Mouse (Mus musculus): ENCODE results near the gene Naa11. TPM values are rescaled to one million over a fixed set of nuclear protein-coding genes. Genes with fewer than 3 reads are reported as not detected.

Gene Naa11
- total RNA-seq (2022): not detected

GRCm38 (mm10) chr5:97392160-97392559, at the start of gene Naa11:
Gene Naa11 (minus strand): TSS chr5:97392379.
- no peak for DNase-seq

- DNase-seq: no peak
Measured at GRCm38 (mm10) chr5:97432512-97432911, 40.3 kb upstream of the Naa11 start.

DNA sequence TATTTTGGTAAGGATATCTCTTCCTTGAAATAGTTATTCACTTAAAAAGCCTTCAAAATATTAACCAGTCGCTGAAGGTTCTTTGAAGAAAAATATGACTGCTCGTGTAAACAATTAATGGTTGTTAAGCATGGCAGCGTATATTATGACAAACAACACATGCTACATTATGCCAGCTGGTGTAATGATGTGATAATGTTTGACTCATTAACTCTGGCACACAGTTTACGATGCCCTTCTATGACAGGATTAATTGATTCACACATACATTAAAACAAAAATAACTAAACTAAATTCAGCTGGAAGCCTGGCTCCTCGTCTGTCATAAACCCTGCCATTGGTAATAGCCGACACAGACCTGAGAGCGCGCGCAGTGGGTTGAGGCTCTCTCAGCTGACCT, 37.8 kb upstream of the Naa11 start:
- DNase-seq: no peak

DNA sequence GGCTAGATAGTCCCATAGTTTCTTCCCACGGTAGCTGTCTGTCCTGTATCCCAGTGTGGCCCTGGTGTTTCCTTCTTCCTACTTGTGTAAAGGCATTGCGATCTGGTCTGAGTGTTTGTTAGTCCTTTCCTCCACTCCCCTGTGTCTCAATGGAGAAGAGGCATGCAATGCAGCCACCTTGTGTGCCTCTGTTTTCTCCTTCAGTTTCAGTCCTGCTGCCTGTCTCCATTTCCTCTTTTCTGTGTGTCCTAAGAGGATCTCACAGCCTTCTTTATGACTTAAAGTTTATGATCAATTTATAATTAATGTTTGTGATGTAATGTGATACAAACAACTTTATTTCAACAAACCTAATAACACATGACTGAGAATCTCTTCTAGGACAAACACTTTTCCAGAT, 29.5 kb upstream of the Naa11 start:
- no peak for DNase-seq

DNA sequence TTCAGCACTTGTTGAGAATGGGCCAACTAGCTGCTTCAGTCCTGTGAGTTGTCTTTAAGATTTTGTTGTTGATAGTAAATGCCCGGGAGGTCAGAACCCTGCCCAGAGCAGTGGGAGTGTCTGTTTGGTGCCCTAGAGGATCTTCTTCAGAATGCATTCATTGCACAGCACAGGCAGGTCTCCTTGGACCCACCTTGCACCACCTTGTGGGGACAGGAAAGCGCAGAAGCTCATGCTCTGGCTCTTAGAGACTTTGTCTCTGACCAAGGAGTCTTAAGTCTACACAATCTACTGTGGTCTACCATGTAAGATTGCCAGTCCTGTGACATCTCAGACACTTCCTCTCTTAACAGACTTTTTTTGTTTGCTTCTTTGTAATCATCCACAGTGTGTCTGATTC, 25.0 kb upstream of the Naa11 start:
- DNase-seq: no peak

DNA sequence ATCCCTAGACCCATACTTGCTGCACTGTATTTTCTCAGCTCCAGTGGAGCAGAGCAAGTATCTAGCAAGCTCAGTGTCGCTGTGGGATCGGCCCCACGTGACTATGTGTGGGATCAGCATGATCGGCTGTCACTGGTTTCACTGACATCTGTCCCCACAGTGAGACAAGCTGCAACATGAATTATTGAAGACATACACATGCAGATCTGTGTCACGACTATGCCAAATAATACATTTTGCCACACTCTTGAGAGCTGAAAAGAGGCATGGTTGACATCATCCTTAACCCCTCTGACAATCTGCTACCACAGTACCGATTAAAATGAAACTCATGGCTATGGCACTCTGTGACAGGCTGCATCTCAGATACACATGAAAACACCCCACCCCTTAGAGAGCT, 23.7 kb upstream of the Naa11 start:
- no peak for DNase-seq

DNA sequence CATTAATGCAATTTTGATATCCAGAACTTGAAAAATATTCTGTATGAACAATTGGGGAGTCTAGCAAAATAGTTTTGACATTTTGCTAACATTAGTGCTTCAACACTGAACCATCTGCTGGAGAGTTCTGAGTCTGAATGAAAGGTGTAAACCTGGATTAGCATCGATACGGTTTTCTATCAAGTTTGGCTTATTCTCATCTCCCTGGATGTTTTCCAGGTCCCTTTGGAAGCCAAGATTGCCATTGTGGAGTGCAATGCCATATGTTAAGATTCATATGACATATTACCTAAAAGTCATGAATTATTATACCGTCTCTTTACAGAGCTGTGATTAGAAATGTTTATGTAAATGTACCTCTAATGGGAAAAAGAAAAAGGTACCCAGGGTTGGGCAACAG, 21.5 kb upstream of the Naa11 start:
- DNase-seq: no peak

DNA sequence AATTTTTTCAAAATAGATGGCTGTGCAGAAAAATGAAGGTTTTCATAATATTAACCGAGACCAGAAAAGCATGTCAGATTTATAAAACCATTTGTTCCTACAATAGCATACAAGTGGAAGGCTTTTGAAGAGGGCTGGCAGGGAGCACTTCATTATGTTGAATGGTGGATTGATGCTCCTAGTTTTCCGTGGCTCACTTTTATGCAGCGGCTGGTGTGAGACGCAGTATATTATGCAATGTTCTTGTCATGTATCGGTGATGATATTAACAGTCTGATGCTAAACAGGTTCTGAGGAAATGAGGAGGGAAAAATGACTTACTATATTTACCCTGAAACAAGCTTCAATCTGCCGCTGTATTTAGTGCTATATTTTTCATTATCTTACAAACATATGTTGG, 18.0 kb upstream of the Naa11 start:
- no peak for DNase-seq

GRCm38 (mm10) chr5:97409234-97409704, 17.1 kb upstream of the Naa11 start:
- DNase-seq: no peak

GRCm38 (mm10) chr5:97401042-97401441, 8.9 kb upstream of the Naa11 start:
- no peak for DNase-seq

- DNase-seq: no peak
Measured at GRCm38 (mm10) chr5:97397585-97397984, 5.4 kb upstream of the Naa11 start.

DNA sequence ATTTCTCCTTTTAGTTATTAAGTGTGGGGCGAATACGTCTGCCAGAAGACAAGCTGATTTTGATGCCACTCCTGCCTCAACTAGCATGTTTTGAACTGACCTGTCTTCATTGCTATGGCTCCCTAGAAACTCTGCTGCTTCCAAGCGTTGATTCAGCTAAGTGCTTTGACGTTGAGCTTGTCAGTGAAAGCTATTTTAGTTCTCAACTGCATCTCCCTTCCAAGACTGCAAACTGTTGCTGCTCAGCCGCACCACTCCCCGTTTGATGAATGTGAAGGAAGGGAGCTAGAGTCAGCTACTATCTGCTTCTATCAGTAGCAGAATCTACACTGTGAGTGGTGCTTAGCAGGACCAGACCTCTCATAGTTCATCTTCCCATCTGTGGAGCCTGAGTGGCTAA, 4.6 kb downstream of the Naa11 start:
- DNase-seq: no peak

GRCm38 (mm10) chr5:97384399-97384798, 7.8 kb downstream of the Naa11 start:
- DNase-seq: no peak

DNA sequence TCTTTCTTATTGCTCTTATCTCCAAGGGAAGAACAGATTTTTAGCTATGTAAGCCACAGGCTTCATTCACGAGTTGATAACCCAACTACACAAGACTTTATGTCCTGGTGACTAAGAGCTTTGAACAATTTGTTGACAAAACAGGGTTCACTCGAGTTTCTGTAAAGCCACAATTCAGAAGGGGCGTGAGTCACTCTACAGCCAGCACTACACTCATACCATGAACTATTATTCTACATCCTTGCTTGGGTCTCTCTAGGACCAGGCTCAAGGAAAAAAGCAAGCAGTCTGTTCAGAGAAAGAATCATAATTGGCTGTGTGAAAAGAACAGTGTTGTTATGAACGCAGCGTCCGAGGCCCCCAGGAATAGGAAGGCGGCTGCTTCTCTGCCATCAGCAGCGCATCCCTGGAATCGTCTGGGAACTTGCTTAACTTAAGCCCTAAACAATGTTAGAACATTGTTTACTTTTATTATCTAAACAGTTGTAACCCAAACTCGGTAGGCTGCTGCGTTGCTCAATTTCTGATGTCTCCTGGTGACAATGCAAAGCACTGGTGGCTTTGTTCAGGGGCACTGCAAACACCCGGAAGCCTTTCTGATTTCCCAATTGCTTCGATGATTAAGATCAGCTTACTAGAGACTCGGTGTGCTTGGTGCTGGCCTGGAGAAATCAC, 9.5 kb downstream of the Naa11 start:
- no peak for DNase-seq

GRCm38 (mm10) chr5:97379976-97380375, 12.2 kb downstream of the Naa11 start:
- no peak for DNase-seq

- no peak for DNase-seq
Measured at GRCm38 (mm10) chr5:97364781-97365180, 27.4 kb downstream of the Naa11 start.

GRCm38 (mm10) chr5:97364252-97364651, 27.9 kb downstream of the Naa11 start:
- DNase-seq: no peak

DNA sequence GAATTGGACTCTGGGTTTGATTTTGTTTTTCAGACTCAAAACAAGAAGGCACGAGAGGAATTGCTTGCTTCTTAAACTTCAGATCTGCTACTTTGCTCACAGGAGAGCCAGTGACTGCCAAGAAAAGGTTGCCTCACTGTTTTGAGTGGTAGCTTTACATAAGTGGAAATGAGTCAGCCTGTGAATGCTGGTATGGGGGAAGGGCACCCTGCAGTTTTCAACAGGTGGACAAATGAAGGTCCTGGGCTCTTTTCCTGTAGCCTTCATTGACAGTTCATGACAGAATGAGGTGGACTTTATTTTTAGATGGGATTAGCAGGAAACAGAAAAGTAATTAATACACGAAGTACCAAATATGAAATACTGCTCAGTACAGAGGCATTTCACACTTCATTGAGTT, 29.6 kb downstream of the Naa11 start:
- DNase-seq: no peak

DNA sequence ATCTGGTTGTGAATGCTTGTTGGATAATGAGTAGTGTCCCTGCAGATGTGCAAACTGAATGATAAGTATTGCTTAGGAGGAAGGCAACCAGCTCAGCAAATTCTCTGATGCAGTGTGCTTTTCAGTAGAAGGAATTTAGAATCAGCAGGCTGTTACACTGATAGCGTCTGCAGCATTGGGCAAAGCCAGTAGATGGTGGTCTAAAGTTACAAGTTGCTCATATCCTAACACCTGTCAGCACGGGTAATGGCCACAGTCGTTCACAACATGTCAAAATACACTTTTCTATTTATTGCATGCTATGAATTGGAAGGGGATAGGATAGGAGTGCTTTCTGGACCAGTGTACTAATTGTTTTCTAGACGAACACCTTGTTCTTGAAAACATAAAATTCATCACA, 33.1 kb downstream of the Naa11 start:
- no peak for DNase-seq

DNA sequence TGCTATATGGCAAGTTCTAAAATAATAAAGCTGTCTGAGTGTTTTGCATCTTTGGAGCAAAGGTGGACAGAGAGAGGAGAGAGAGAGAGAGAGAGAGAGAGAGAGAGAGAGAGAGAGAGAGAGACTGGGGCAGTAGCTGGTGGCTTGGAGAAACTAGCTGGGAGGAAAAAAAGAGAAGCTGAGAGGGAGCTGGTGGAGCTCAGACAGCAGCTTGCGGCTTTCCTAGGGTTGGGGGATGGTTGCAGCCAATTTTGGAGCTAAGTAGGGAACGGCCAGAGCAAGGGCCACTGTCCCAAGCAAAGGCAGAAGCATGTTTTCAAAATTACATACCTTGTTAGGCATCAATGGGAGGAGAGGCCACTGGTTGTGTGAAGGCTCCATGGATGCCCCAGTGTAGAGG, 36.0 kb downstream of the Naa11 start:
- DNase-seq: no peak

- no peak for DNase-seq
Measured at GRCm38 (mm10) chr5:97355152-97355551, 37.0 kb downstream of the Naa11 start.

GRCm38 (mm10) chr5:97348760-97349159, 43.4 kb downstream of the Naa11 start:
- DNase-seq: no peak

DNA sequence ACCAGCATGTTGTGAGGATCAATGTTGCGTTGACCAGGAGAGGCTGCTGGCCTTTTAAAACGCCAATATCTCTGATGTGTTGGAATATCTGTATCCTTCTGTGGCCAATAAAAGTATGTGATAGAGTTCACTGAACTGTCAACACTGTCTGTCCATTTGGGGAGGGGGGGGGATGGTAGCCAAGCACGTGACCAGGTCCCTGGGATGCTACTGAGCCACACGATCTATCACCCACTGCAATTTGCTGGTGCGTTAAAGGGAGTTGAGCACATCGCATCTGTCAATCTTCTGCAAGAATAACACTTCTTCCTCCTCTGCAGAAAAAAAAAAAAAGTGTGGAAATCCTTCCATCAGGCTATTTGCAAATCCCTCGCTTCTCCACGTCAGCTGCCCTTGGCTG, 43.9 kb downstream of the Naa11 start:
- DNase-seq: no peak

GRCm38 (mm10) chr5:97345732-97346253, 46.4 kb downstream of the Naa11 start:
- no peak for DNase-seq

DNA sequence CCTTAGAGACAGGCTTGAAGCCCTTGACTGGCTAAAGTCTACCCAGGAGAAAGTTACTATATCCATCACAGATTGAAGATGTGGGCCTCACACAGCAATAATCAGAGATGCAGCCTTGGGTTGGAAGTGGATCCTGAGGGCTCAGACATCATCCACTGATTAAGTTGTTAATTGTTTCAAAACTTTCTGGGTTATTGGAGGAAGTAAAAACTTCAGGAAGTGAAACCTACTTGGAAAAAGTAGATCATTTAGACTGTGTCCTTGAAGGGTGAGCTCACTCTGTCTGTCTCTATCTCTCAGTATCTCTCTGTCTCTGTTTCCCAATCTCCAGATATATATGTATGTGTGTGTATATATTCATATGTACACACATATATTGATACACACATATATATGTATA, 47.0 kb downstream of the Naa11 start:
- DNase-seq: no peak

All from adrenal gland, adult 8-10 months (tissue).